Mouse (Mus musculus): ENCODE measurements at regions not wholly inside any gene's neighbourhood (a gene's known extent, or its start where the extent isn't known, plus 50 kb on each side); places are given as distances from the start of the nearest gene placed in this dataset.

DNA sequence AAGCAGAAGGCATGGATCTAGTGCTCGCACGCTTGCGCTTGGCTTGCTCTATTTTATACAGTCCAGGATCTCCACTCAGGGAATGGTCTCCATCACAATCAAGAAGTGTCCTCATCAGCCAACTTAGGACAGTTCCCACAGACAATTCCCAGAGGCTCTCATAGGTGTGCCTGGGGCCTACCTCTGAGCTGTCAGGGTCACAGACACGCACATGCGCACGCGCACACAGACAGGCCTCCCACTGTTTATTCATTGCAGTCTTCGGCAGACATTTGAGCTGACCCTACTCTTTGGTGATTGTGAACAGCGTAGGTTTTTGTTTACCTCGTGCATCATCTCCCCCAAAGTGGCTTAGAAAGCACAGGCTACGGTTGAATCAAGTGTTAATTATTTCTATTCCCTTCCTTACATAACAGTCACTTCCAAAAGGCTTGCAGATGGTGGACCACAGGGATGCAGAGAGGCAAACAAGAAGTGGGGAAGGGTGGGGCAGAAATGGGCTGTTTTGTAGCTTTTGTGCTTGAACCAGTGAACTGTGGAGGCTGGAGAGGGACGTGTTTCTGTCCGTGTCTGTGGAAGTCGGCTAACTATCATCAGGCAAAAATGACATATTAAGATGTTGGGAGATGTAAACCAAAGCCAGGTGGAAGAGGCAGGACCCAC, 53.5 kb upstream of the Smg1 start:
- TF ChIP-seq CTCF (IDR thresholded peaks at IDR 0.05; ENCODE audit: borderline replicate concordance, insufficient read depth, low read depth, low read length) (no peak), POLR2A (IDR thresholded peaks at IDR 0.05; ENCODE audit: borderline replicate concordance, insufficient read depth, low read length) (peak; percentile 9; the same call in 1 of the 2 replicates)
